Mouse (Mus musculus) adipocyte (in vitro differentiated cells): ENCODE measurements around the gene Ankrd6.

Source experiments
- DNase-seq: peaks from one replicate; pipeline ENCODE4 v3.0.0-alpha.2; 2016; ENCODE audit warnings: low spot score

Gene Ankrd6

DNA sequence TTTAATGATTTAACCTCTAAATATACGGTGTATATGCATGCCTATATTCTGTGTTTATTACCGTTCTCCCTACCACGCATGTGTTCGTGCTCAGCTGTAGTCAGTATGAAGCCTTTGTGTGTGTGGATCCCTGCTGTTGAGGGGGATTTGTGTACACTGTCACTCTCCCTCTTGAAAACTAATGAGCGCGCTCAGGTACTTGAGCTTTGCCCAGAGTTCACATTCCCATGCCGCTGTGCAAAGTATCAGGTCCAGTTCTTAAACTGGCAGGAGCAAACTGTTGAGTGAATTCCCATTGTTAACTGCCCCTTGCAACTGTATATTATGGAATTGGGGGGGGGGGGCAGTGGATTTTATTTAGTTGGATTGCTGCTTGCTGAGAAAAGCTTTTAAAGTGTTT lies 183.2 kb downstream of the Ankrd6 start:
- DNase-seq: no peak

DNA sequence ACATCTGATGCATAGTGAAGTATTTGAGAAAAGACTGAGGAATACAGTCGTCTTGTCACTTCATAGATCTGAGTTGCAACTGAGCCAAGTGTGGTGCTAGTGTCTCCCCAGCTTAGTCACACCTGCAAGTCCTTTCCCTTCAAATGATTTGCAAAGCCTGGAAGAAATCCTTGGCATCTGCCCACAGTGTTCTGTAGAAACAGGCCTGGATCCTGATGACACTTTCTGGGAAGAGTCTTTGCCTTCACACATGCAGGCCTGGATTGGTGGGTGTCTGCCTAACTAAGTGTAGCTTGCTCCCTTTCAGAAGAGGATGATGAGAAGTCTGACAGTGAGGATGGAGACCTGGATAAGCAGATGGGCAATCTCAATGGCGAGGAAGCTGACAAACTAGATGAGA lies 193.2 kb downstream of the Ankrd6 start:
- no peak for DNase-seq
